Mouse (Mus musculus): ENCODE measurements around the gene Grm1.

Gene Grm1

GRCm38 (mm10) chr10:10964490-10965150 is 117.5 kb downstream of the Grm1 start:
- no peak for DNase-seq (ENCODE audit: low spot score)

- no peak for DNase-seq (ENCODE audit: low spot score)
Observed at GRCm38 (mm10) chr10:10950557-10950956, 131.6 kb downstream of the Grm1 start.

GRCm38 (mm10) chr10:10949172-10949571 is 133.0 kb downstream of the Grm1 start:
- DNase-seq (ENCODE audit: low spot score): no peak

GRCm38 (mm10) chr10:10947531-10947930 is 134.6 kb downstream of the Grm1 start:
- no peak for DNase-seq (ENCODE audit: low spot score)

GRCm38 (mm10) chr10:10944003-10944402 is 138.2 kb downstream of the Grm1 start:
- no peak for DNase-seq (ENCODE audit: low spot score)

- no peak for DNase-seq (ENCODE audit: low spot score)
Observed at GRCm38 (mm10) chr10:10942248-10942647, 139.9 kb downstream of the Grm1 start.

GRCm38 (mm10) chr10:10935806-10936205 is 146.3 kb downstream of the Grm1 start:
- no peak for DNase-seq (ENCODE audit: low spot score)

- no peak for DNase-seq (ENCODE audit: low spot score)
Observed at GRCm38 (mm10) chr10:10929672-10930071, 152.5 kb downstream of the Grm1 start.

- DNase-seq (ENCODE audit: low spot score): no peak
Observed at GRCm38 (mm10) chr10:10928798-10929366, 153.3 kb downstream of the Grm1 start.

GRCm38 (mm10) chr10:10917857-10918399 is 164.2 kb downstream of the Grm1 start:
- no peak for DNase-seq (ENCODE audit: low spot score)

GRCm38 (mm10) chr10:10913621-10914020 is 168.5 kb downstream of the Grm1 start:
- DNase-seq (ENCODE audit: low spot score): no peak

- DNase-seq (ENCODE audit: low spot score): no peak
Observed at GRCm38 (mm10) chr10:10890221-10890620, 191.9 kb downstream of the Grm1 start.

GRCm38 (mm10) chr10:10888521-10888920 is 193.6 kb downstream of the Grm1 start:
- peak; percentile 5 for DNase-seq (ENCODE audit: low spot score)

- DNase-seq (ENCODE audit: low spot score): no peak
Observed at GRCm38 (mm10) chr10:10884992-10885391, 197.2 kb downstream of the Grm1 start.

GRCm38 (mm10) chr10:10872142-10872541 is 210.0 kb downstream of the Grm1 start:
- DNase-seq (ENCODE audit: low spot score): no peak

GRCm38 (mm10) chr10:10870271-10870670 is 211.9 kb downstream of the Grm1 start:
- no peak for DNase-seq (ENCODE audit: low spot score)

GRCm38 (mm10) chr10:10866278-10866677 is 215.9 kb downstream of the Grm1 start:
- DNase-seq (ENCODE audit: low spot score): no peak

- DNase-seq (ENCODE audit: low spot score): no peak
Observed at GRCm38 (mm10) chr10:10864759-10865158, 217.4 kb downstream of the Grm1 start.

GRCm38 (mm10) chr10:10847376-10848286 is 234.5 kb downstream of the Grm1 start:
- DNase-seq (ENCODE audit: low spot score): no peak

- DNase-seq (ENCODE audit: low spot score): no peak
Observed at GRCm38 (mm10) chr10:10845059-10845685, 237.0 kb downstream of the Grm1 start.

- DNase-seq (ENCODE audit: low spot score): no peak
Observed at GRCm38 (mm10) chr10:10835406-10835805, 246.8 kb downstream of the Grm1 start.

GRCm38 (mm10) chr10:10834828-10835227 is 247.3 kb downstream of the Grm1 start:
- DNase-seq (ENCODE audit: low spot score): no peak

Measured in embryo, embryonic 10 days (tissue).